Mouse (Mus musculus): Measurements from ENCODE around the gene Irf2. TPM values are rescaled to one million over a fixed set of nuclear protein-coding genes. Genes with fewer than 3 reads are reported as not detected.
A peak's percentile ranks its signal among the peaks of the same experiment; 100 is the strongest.

The Irf2 gene
- total and polyA plus RNA-seq, 3 experiments: 4.9 to 19.4 TPM; not detected in 1

DNA sequence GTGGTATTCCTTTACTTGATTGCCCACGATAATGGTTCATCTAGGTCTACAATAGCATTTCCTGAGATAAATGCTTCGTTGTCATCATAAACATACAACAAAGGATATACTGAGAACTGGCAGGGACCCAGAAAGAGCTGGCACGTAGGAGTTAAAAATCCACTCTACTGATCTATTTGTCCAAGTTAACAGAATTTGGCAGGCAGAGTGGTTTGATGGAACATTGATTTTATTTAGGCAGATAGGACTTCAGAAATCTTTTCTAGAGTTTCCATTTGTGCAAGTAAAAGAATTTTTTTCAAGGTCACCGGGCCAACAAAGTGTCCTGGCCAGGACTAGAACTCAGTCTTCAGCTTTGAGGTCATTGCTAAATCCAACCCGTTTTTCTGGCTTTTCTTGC, 98.5 kb downstream of the Irf2 start:
- H3K79me2 ChIP-seq (ENCODE audit: control insufficient read depth, insufficient read depth, low read length, poor library complexity): no peaks in the 10 kb centered on the region
- H3K9me3 ChIP-seq (replicated peaks; ENCODE audit: insufficient read depth, low read length): no peaks in the 10 kb centered on the region
- H3K9ac ChIP-seq (ENCODE audit: control insufficient read depth, low read depth, low read length, poor library complexity, severe bottlenecking): no peak overlapping the region
- no peaks in the 10 kb centered on the region for H3K27me3 ChIP-seq (ENCODE audit: control insufficient read depth in 1 of 2, insufficient read depth in 2 of 2, low read length in 2 of 2)
- no peak for DNase-seq (ENCODE audit: low read depth, low spot score)
- no peak overlapping the region for H3K4me3 ChIP-seq (ENCODE audit: control insufficient read depth in 1 of 2, insufficient read depth in 1 of 2, low read depth in 2 of 2, low read length in 2 of 2)
- H3K4me1 ChIP-seq (ENCODE audit: control insufficient read depth in 1 of 2, insufficient read depth in 2 of 2, low read length in 2 of 2): peaks cover 17 to 22% of the 10 kb centered on the region in 2 experiments
- TF ChIP-seq ETS1 (IDR thresholded peaks at IDR 0.05; ENCODE audit: low read depth, low read length): no peak
- no peak for TF ChIP-seq E2F4 (IDR thresholded peaks at IDR 0.05; ENCODE audit: borderline replicate concordance, low read depth, low read length)
- TF ChIP-seq MYC (IDR thresholded peaks at IDR 0.05; ENCODE audit: low read depth, low read length): no peak
- no peak for TF ChIP-seq CHD2 (IDR thresholded peaks at IDR 0.05; ENCODE audit: low read length)
- TF ChIP-seq MYB (IDR thresholded peaks at IDR 0.05; ENCODE audit: low read depth, low read length): no peak
- TF ChIP-seq NRF1 (IDR thresholded peaks at IDR 0.05; ENCODE audit: insufficient read depth, low read depth, low read length, poor library complexity, severe bottlenecking): no peak
- no peak for TF ChIP-seq BHLHE40 (IDR thresholded peaks at IDR 0.05; ENCODE audit: borderline replicate concordance, low read depth, low read length)
- TF ChIP-seq GATA1 (IDR thresholded peaks at IDR 0.05; ENCODE audit: low read depth, low read length): no peak
- no peak for TF ChIP-seq MAZ (IDR thresholded peaks at IDR 0.05; ENCODE audit: low read depth, low read length)
- no peak for TF ChIP-seq EP300 (IDR thresholded peaks at IDR 0.05; ENCODE audit: low read depth in 1 of 2, low read length in 2 of 2)
- TF ChIP-seq KAT2A (conservative IDR thresholded peaks at IDR 0.05; ENCODE audit: low read depth, low read length): no peak
- H3K27ac ChIP-seq (ENCODE audit: control insufficient read depth, low read depth, low read length): no peak overlapping the region
- peaks cover 7 to 24% of the 10 kb centered on the region in 2 experiments for H3K36me3 ChIP-seq (ENCODE audit: control insufficient read depth in 1 of 2, insufficient read depth in 2 of 2, low read length in 2 of 2)

- Histone ChIP-seq H3K9ac (ENCODE audit: control insufficient read depth, low read depth, low read length, poor library complexity, severe bottlenecking) (no peak overlapping the region), H3K4me1 (ENCODE audit: control insufficient read depth in 1 of 2, insufficient read depth in 2 of 2, low read length in 2 of 2) (peaks cover 23 to 35% of the 10 kb centered on the region in 2 experiments), H3K27ac (ENCODE audit: control insufficient read depth, low read depth, low read length) (peak overlapping the region; percentile 27; the same call in 1 of the 2 replicates), H3K4me3 (ENCODE audit: control insufficient read depth in 1 of 2, insufficient read depth in 1 of 2, low read depth in 2 of 2, low read length in 2 of 2) (no peak overlapping the region), H3K79me2 (ENCODE audit: control insufficient read depth, insufficient read depth, low read length, poor library complexity) (no peaks in the 10 kb centered on the region), H3K9me3 (replicated peaks; ENCODE audit: insufficient read depth, low read length) (no peaks in the 10 kb centered on the region), H3K27me3 (ENCODE audit: control insufficient read depth in 1 of 2, insufficient read depth in 2 of 2, low read length in 2 of 2) (no peaks in the 10 kb centered on the region), H3K36me3 (ENCODE audit: control insufficient read depth in 1 of 2, insufficient read depth in 2 of 2, low read length in 2 of 2) (peaks cover 10 to 31% of the 10 kb centered on the region in 2 experiments)
- no peak for TF ChIP-seq SMC3 (IDR thresholded peaks at IDR 0.05; ENCODE audit: low read depth, low read length)
- peak; percentile 50; the same call in 1 of the 2 replicates for TF ChIP-seq RCOR1 (IDR thresholded peaks at IDR 0.05; ENCODE audit: low read depth, low read length)
- TF ChIP-seq MYB (IDR thresholded peaks at IDR 0.05; ENCODE audit: low read depth, low read length): peak; percentile 67
- TF ChIP-seq ELF1 (IDR thresholded peaks at IDR 0.05; ENCODE audit: low read depth, low read length): no peak
- peak; percentile 46 to 79; a peak in 3 of 4 replicates for TF ChIP-seq EP300 (IDR thresholded peaks at IDR 0.05; ENCODE audit: low read depth in 1 of 2, low read length in 2 of 2)
- TF ChIP-seq TCF12 (IDR thresholded peaks at IDR 0.05; ENCODE audit: low read depth, low read length): peak; percentile 37; the same call in 1 of the 2 replicates
- no peak for TF ChIP-seq ZKSCAN1 (IDR thresholded peaks at IDR 0.05; ENCODE audit: low read depth, low read length)
- TF ChIP-seq ZC3H11A (IDR thresholded peaks at IDR 0.05; ENCODE audit: low read depth, low read length): no peak
- TF ChIP-seq GATA1 (IDR thresholded peaks at IDR 0.05; ENCODE audit: low read depth, low read length): 0 out of 2 replicates have a peak, but pooled peaks have one; percentile 37
- DNase-seq (ENCODE audit: low read depth, low spot score): no peak
Measured at GRCm38 (mm10) chr8:46840390-46840789, 100.9 kb downstream of the Irf2 start.
